Mouse (Mus musculus) heart, postnatal 0 days (tissue): ENCODE measurements around the gene Ccdc12.

ENCODE experiments used
- CTCF ChIP-seq: IDR thresholded peaks from 2 replicates; pipeline ENCODE4 v1.5.1; 2016; ENCODE audit warnings: antibody characterized with exemption, control low read depth, low read depth
- EP300 ChIP-seq: IDR thresholded peaks from 2 replicates; pipeline ENCODE4 v1.6.1; 2016; ENCODE audit warnings: antibody characterized with exemption, low read depth

GRCm38 (mm10) chr9:110739961-110740360 lies 83.7 kb downstream of the Ccdc12 start:
- TF ChIP-seq CTCF (no peak), EP300 (no peak)
